Mouse (Mus musculus): ENCODE data around the gene Csad.

The Csad gene

GRCm38 (mm10) chr15:102202971-102203834, 1.3 kb downstream of the Csad start, which contains the start of gene Zfp740:
Zfp740 (plus strand) TSS chr15:102203249.
- DNase-seq (ENCODE audit: low read depth, low spot score) = peak; percentile 97

- DNase-seq (ENCODE audit: low read depth, low spot score) = no peak
Observed at GRCm38 (mm10) chr15:102198841-102199240, 5.7 kb downstream of the Csad start.

- DNase-seq (ENCODE audit: low read depth, low spot score) = no peak
Observed at GRCm38 (mm10) chr15:102195373-102195772, 9.2 kb downstream of the Csad start.

GRCm38 (mm10) chr15:102194439-102194838, 10.1 kb downstream of the Csad start:
- DNase-seq (ENCODE audit: low read depth, low spot score) = no peak

- no peak for DNase-seq (ENCODE audit: low read depth, low spot score)
Observed at GRCm38 (mm10) chr15:102193652-102194051, 10.9 kb downstream of the Csad start.

GRCm38 (mm10) chr15:102192820-102193386, 11.6 kb downstream of the Csad start:
- no peak for DNase-seq (ENCODE audit: low read depth, low spot score)

GRCm38 (mm10) chr15:102192271-102192812, 12.2 kb downstream of the Csad start:
- DNase-seq (ENCODE audit: low read depth, low spot score) = no peak

GRCm38 (mm10) chr15:102191699-102192098, 12.8 kb downstream of the Csad start:
- DNase-seq (ENCODE audit: low read depth, low spot score) = no peak

- DNase-seq (ENCODE audit: low read depth, low spot score) = no peak
Observed at GRCm38 (mm10) chr15:102188883-102189282, 15.6 kb downstream of the Csad start.

GRCm38 (mm10) chr15:102188096-102188495, 16.4 kb downstream of the Csad start:
- no peak for DNase-seq (ENCODE audit: low read depth, low spot score)

- no peak for DNase-seq (ENCODE audit: low read depth, low spot score)
Observed at GRCm38 (mm10) chr15:102186239-102186638, 18.3 kb downstream of the Csad start.

GRCm38 (mm10) chr15:102183076-102183475, 21.4 kb downstream of the Csad start:
- no peak for DNase-seq (ENCODE audit: low read depth, low spot score)

- no peak for DNase-seq (ENCODE audit: low read depth, low spot score)
Observed at GRCm38 (mm10) chr15:102179924-102180323, 24.6 kb downstream of the Csad start.

GRCm38 (mm10) chr15:102179106-102179505, 25.4 kb downstream of the Csad start:
- DNase-seq (ENCODE audit: low read depth, low spot score) = no peak

- peak; percentile 61 for DNase-seq (ENCODE audit: low read depth, low spot score)
Observed at GRCm38 (mm10) chr15:102178279-102178678, 26.2 kb downstream of the Csad start.

- DNase-seq (ENCODE audit: low read depth, low spot score) = no peak
Observed at GRCm38 (mm10) chr15:102177417-102177816, 27.1 kb downstream of the Csad start.

- DNase-seq (ENCODE audit: low read depth, low spot score) = no peak
Observed at GRCm38 (mm10) chr15:102176571-102177316, 27.8 kb downstream of the Csad start.

GRCm38 (mm10) chr15:102175736-102176319, 28.7 kb downstream of the Csad start:
- DNase-seq (ENCODE audit: low read depth, low spot score) = no peak

- DNase-seq (ENCODE audit: low read depth, low spot score) = no peak
Observed at GRCm38 (mm10) chr15:102173581-102173980, 30.9 kb downstream of the Csad start.

GRCm38 (mm10) chr15:102169064-102169463, 35.5 kb downstream of the Csad start:
- no peak for DNase-seq (ENCODE audit: low read depth, low spot score)

GRCm38 (mm10) chr15:102167620-102168021, 36.9 kb downstream of the Csad start:
- DNase-seq (ENCODE audit: low read depth, low spot score) = peak; percentile 53

All from mesoderm, embryonic 11.5 days (tissue).